Mouse (Mus musculus) forebrain, embryonic 13.5 days (tissue): ENCODE measurements at regions not wholly inside any gene's neighbourhood (a gene's known extent, or its start where the extent isn't known, plus 50 kb on each side); places are given as distances from the start of the nearest gene placed in this dataset.

Experiments
- ATAC-seq: fragments of 200-750 bp; cut with Nextera tagmentation; 2 replicates; pipeline ENCODE4 v1.8.0; 2017
- H3K27ac ChIP-seq: fragments of 300-500 bp; sonication (generic); 2 replicates; pipeline ENCODE4 v1.5.1; 2015; ENCODE audit warnings: inconsistent platforms, mild to moderate bottlenecking, moderate library complexity
- H3K27me3 ChIP-seq: fragments of 300-500 bp; sonication (generic); 2 replicates; pipeline ENCODE4 v1.6.1; 2015; ENCODE audit warnings: mild to moderate bottlenecking, inconsistent platforms
- H3K36me3 ChIP-seq: fragments of 300-500 bp; sonication (generic); 2 replicates; pipeline ENCODE4 v1.6.1; 2015; ENCODE audit warnings: mild to moderate bottlenecking, inconsistent platforms; ENCODE audit not compliant: poor library complexity, severe bottlenecking
- H3K4me1 ChIP-seq: fragments of 300-500 bp; sonication (generic); 2 replicates; pipeline ENCODE4 v1.6.1; 2015; ENCODE audit warnings: inconsistent platforms
- H3K4me2 ChIP-seq: fragments of 300-500 bp; sonication (generic); 2 replicates; pipeline ENCODE4 v1.6.1; 2015; ENCODE audit warnings: inconsistent platforms, mild to moderate bottlenecking, moderate library complexity
- H3K4me3 ChIP-seq: fragments of 300-500 bp; sonication (generic); 2 replicates; pipeline ENCODE4 v1.5.1; 2015; ENCODE audit warnings: mild to moderate bottlenecking, inconsistent platforms
- H3K9ac ChIP-seq: fragments of 300-500 bp; sonication (generic); 2 replicates; pipeline ENCODE4 v1.6.1; 2015; ENCODE audit warnings: mild to moderate bottlenecking, inconsistent platforms
- H3K9me3 ChIP-seq: fragments of 300-500 bp; sonication (generic); replicated peaks from 2 replicates; pipeline ENCODE4 v1.6.1; 2016; ENCODE audit warnings: inconsistent platforms
- WGBS: fragments of 180-500 bp; shearing (Covaris S2); methylation state at CpG from one replicate; pipeline ENCODE4 v1.1.7; 2015; 5-methylcytosine and 5-hydroxymethylcytosine counted together

- H3K27me3 ChIP-seq = no peaks in the 10 kb centered on the region
- no peak for ATAC-seq
- no peak overlapping the region for H3K9ac ChIP-seq
- H3K9me3 ChIP-seq = no peaks in the 10 kb centered on the region
- 72% methylated on average over 2 of the region's 2 CpGs for WGBS
- H3K4me2 ChIP-seq = no peak overlapping the region
- H3K4me1 ChIP-seq = no peaks in the 10 kb centered on the region
- no peaks in the 10 kb centered on the region for H3K36me3 ChIP-seq
- H3K4me3 ChIP-seq = no peak overlapping the region
- no peak overlapping the region for H3K27ac ChIP-seq
These were observed 77.6 kb upstream of the Kdr start for GRCm38 (mm10) chr5:76055849-76056248.

GRCm38 (mm10) chr5:76052782-76053181 lies 74.5 kb upstream of the Kdr start:
- Histone ChIP-seq H3K27me3 (no peaks in the 10 kb centered on the region), H3K9me3 (no peaks in the 10 kb centered on the region), H3K4me1 (no peaks in the 10 kb centered on the region), H3K27ac (no peak overlapping the region), H3K4me2 (no peak overlapping the region), H3K36me3 (no peaks in the 10 kb centered on the region), H3K4me3 (no peak overlapping the region), H3K9ac (no peak overlapping the region)
- 84% methylated on average over 1 of the region's 1 CpGs for whole genome bisulfite sequencing
- ATAC-seq = no peak

GRCm38 (mm10) chr5:76051658-76052057 lies 73.4 kb upstream of the Kdr start:
- Histone ChIP-seq H3K9ac (no peak overlapping the region), H3K4me2 (no peak overlapping the region), H3K4me1 (no peaks in the 10 kb centered on the region), H3K36me3 (no peaks in the 10 kb centered on the region), H3K9me3 (no peaks in the 10 kb centered on the region), H3K27me3 (no peaks in the 10 kb centered on the region), H3K27ac (no peak overlapping the region), H3K4me3 (no peak overlapping the region)
- ATAC-seq = no peak
- WGBS = 76% methylated on average over 2 of the region's 2 CpGs

GRCm38 (mm10) chr5:76048103-76048874 lies 70.0 kb upstream of the Kdr start:
- Histone ChIP-seq H3K4me1 (no peaks in the 10 kb centered on the region), H3K9ac (no peak overlapping the region), H3K36me3 (no peaks in the 10 kb centered on the region), H3K4me2 (no peak overlapping the region), H3K27me3 (no peaks in the 10 kb centered on the region), H3K27ac (no peak overlapping the region), H3K4me3 (no peak overlapping the region), H3K9me3 (no peaks in the 10 kb centered on the region)
- ATAC-seq = no peak
- 85% methylated on average over 9 of the region's 9 CpGs for WGBS

GRCm38 (mm10) chr5:76043521-76044510 lies 65.6 kb upstream of the Kdr start:
- Histone ChIP-seq H3K27ac (no peak overlapping the region), H3K4me2 (no peak overlapping the region), H3K36me3 (no peaks in the 10 kb centered on the region), H3K9ac (no peak overlapping the region), H3K4me1 (no peaks in the 10 kb centered on the region), H3K9me3 (peaks cover 5% of the 10 kb centered on the region; the same call in 1 of the 2 replicates), H3K27me3 (no peaks in the 10 kb centered on the region), H3K4me3 (no peak overlapping the region)
- 84% methylated on average over 14 of the region's 14 CpGs for WGBS
- ATAC-seq = no peak

- Histone ChIP-seq H3K9me3 (peaks cover 11% of the 10 kb centered on the region; the same call in 1 of the 2 replicates), H3K9ac (no peak overlapping the region), H3K36me3 (no peaks in the 10 kb centered on the region), H3K4me1 (no peaks in the 10 kb centered on the region), H3K4me2 (no peak overlapping the region), H3K4me3 (no peak overlapping the region), H3K27ac (no peak overlapping the region), H3K27me3 (no peaks in the 10 kb centered on the region)
- no peak for ATAC-seq
- WGBS = 75% methylated on average over 10 of the region's 10 CpGs
These were observed 62.4 kb upstream of the Kdr start for GRCm38 (mm10) chr5:76040454-76041203.

- no peaks in the 10 kb centered on the region for H3K27me3 ChIP-seq
- ATAC-seq = no peak
- H3K4me3 ChIP-seq = no peak overlapping the region
- H3K9ac ChIP-seq = no peak overlapping the region
- H3K4me2 ChIP-seq = no peak overlapping the region
- no peak overlapping the region for H3K27ac ChIP-seq
- H3K36me3 ChIP-seq = no peaks in the 10 kb centered on the region
- 45% methylated on average over 4 of the region's 4 CpGs for WGBS
- H3K4me1 ChIP-seq = no peaks in the 10 kb centered on the region
- no peaks in the 10 kb centered on the region for H3K9me3 ChIP-seq
These were observed 50.5 kb upstream of the Kdr start for GRCm38 (mm10) chr5:76028729-76029128.
